Mouse (Mus musculus) small intestine, adult 2 months (tissue): Measurements from ENCODE around the gene Gm17428.

Experiments
- CTCF ChIP-seq: fragments of 200-500 bp; IDR thresholded peaks from 2 replicates; pipeline ENCODE4 v1.5.1; 2012; ENCODE audit warnings: low read depth, mild to moderate bottlenecking, control low read depth, inconsistent platforms, low read length, moderate library complexity, mixed read lengths; ENCODE audit not compliant: insufficient replicate concordance, insufficient read length; ENCODE audit errors: extremely low read depth
- POLR2A ChIP-seq: fragments of 200-500 bp; IDR thresholded peaks from 2 replicates; pipeline ENCODE4 v1.6.1; 2012; ENCODE audit warnings: low read depth, mild to moderate bottlenecking, control low read depth, inconsistent platforms, low read length, moderate library complexity

- TF ChIP-seq POLR2A (no peak), CTCF (no peak)
Measured at GRCm38 (mm10) chr14:54940176-54940530, 36.6 kb upstream of the Gm17428 start.
